Mouse (Mus musculus): ENCODE results near the gene Uvrag.

Uvrag gene

DNA sequence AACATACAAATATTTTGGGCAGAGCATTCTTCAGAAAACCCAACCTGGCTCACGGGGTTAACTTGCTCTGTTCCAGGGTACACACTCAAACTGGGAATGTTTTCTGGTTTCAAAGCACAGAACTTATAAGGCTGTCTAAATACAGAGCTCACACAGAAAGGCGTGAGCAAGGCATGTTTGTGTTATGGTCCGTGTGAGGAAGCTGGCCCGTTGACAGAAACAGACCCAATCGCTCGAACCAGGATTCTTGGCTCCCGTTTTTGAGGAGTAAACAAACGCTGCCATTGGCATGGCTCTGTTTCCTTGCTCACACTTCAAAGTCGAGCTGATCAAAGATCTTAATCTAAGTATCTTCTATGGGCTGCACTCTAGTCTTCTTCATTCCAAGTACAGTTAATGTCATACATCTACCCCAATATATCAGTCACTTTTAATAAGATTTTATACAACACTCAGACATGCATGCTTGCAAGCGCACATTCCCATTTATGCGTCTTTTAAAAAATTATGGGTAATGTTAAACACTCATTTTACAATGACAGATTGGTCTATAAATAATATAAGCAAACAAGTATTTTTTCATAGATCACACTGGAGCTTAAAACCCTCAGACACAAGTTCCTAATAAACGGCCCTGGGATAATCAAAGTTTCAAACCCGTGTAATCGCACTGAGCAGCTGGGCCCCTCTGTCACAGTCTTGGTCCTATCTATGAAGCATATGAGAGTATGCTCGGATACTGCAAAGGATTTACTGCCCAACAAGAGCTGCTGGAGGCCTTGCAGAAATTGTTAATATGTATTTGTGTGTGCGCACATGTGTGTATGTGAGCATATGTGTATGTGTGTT, 133.2 kb downstream of the Uvrag start:
- no peaks in the 10 kb centered on the region for H3K9me3 ChIP-seq (ENCODE audit: low read length)
- H3K4me1 ChIP-seq (replicated peaks; ENCODE audit: low read depth, low read length) = no peaks in the 10 kb centered on the region
- no peaks in the 10 kb centered on the region for H3K27me3 ChIP-seq (ENCODE audit: insufficient read depth, low read length)
- no peak overlapping the region for H3K4me3 ChIP-seq (replicated peaks; ENCODE audit: low read length)
- no peaks in the 10 kb centered on the region for H3K36me3 ChIP-seq (ENCODE audit: insufficient read depth, low read length)
- no peak for TF ChIP-seq POU5F1 (IDR thresholded peaks at IDR 0.05; ENCODE audit: borderline replicate concordance, low read length)
- no peak for TF ChIP-seq CTCF (conservative IDR thresholded peaks at IDR 0.05; ENCODE audit: low read length)
- no peak for TF ChIP-seq NANOG (IDR thresholded peaks at IDR 0.05; ENCODE audit: borderline replicate concordance, low read length)

DNA sequence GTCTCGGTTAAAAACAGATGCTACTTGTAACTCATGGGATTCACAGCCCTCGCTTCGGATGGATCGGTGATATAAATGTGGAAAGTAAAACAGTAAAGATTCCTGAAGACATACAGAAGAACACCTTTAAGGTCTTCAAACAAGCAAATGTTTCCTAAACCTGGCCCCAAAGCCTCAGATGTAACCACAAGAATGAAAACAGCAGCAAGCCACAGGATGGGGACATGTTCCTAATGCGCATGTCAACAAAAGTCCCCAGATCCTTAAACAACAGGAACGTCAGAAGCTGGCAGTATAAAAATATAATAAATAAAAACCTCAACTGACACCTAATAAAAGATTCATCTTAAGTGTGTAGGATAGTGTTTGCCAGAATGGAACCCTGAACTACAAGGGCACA, 137.7 kb downstream of the Uvrag start:
- Histone ChIP-seq H3K4me3 (replicated peaks; ENCODE audit: low read length) (no peak overlapping the region), H3K4me1 (replicated peaks; ENCODE audit: low read depth, low read length) (no peaks in the 10 kb centered on the region), H3K36me3 (ENCODE audit: insufficient read depth, low read length) (no peaks in the 10 kb centered on the region), H3K9me3 (ENCODE audit: low read length) (no peaks in the 10 kb centered on the region), H3K27me3 (ENCODE audit: insufficient read depth, low read length) (no peaks in the 10 kb centered on the region)
- no peak for TF ChIP-seq POU5F1 (IDR thresholded peaks at IDR 0.05; ENCODE audit: borderline replicate concordance, low read length)
- no peak for TF ChIP-seq CTCF (conservative IDR thresholded peaks at IDR 0.05; ENCODE audit: low read length)

DNA sequence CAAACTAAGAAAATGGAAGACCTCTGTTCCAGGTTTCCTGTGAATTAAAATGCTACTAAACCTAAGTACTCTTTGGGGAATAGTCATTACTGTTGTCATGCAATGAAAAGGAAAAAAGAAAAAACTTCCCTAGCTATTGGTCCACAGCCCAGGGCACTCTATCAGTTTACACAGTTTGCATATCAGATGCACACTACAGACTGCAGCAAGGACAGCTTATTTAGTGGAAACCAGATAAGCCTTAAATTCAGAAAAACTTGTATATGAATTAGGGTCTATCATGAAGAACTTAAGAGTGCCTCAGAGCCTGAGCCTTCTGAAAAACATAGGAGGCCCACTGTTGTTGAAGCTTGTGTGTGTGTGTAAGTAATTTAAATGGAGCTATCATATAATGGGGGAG, 142.2 kb downstream of the Uvrag start:
- H3K4me3 ChIP-seq (replicated peaks; ENCODE audit: low read length) = no peak overlapping the region
- H3K27me3 ChIP-seq (ENCODE audit: insufficient read depth, low read length) = no peaks in the 10 kb centered on the region
- TF ChIP-seq NANOG (IDR thresholded peaks at IDR 0.05; ENCODE audit: borderline replicate concordance, low read length) (no peak), POU5F1 (IDR thresholded peaks at IDR 0.05; ENCODE audit: borderline replicate concordance, low read length) (no peak), CTCF (conservative IDR thresholded peaks at IDR 0.05; ENCODE audit: low read length) (no peak)
- H3K36me3 ChIP-seq (ENCODE audit: insufficient read depth, low read length) = peaks cover 6% of the 10 kb centered on the region; the same call in 1 of the 2 replicates
- H3K9me3 ChIP-seq (ENCODE audit: low read length) = no peaks in the 10 kb centered on the region
- no peaks in the 10 kb centered on the region for H3K4me1 ChIP-seq (replicated peaks; ENCODE audit: low read depth, low read length)

DNA sequence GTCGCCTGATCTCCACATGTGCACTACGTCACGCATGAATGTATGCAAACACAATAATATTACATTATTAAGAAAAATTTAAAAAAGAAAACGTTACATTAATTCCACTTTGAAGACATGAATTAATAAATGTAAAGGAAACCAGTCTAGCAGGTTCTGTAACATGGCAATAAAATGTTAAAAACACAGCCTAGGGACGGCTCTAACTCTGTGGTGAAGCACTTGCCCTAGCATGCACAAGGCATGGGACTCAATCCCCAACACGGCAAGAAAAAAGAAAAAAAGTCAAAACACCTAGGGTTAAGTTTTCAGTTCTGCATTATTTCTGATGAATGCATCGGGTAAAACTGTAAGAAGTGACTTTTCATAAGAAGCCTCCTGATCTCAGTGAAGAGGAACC, 143.2 kb downstream of the Uvrag start:
- peaks cover 6% of the 10 kb centered on the region; the same call in 1 of the 2 replicates for H3K36me3 ChIP-seq (ENCODE audit: insufficient read depth, low read length)
- TF ChIP-seq NANOG (IDR thresholded peaks at IDR 0.05; ENCODE audit: borderline replicate concordance, low read length) = no peak
- H3K4me1 ChIP-seq (replicated peaks; ENCODE audit: low read depth, low read length) = no peaks in the 10 kb centered on the region
- no peak overlapping the region for H3K4me3 ChIP-seq (replicated peaks; ENCODE audit: low read length)
- no peaks in the 10 kb centered on the region for H3K27me3 ChIP-seq (ENCODE audit: insufficient read depth, low read length)
- H3K9me3 ChIP-seq (ENCODE audit: low read length) = no peaks in the 10 kb centered on the region

DNA sequence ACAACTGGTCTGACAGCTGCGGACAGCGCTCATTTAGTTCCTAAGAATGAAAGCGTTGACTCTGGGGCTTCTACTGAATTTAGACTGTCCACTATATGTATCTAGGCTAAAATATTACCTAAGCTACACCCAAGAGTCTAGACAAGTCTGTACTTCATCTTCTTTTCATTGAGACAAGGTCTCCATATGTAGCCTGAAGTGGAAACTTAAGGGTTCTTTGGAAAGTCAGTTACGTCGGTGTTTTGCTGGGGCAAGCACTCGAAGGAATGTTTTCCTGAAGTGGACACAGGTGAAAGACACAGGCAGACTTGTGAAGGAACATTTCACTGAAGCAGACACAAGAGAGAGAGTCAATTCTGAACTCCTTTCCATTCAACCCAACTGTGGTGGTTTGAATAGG, 144.2 kb downstream of the Uvrag start:
- peaks cover 7% of the 10 kb centered on the region; the same call in 1 of the 2 replicates for H3K36me3 ChIP-seq (ENCODE audit: insufficient read depth, low read length)
- no peak for TF ChIP-seq NANOG (IDR thresholded peaks at IDR 0.05; ENCODE audit: borderline replicate concordance, low read length)
- TF ChIP-seq POU5F1 (IDR thresholded peaks at IDR 0.05; ENCODE audit: borderline replicate concordance, low read length) = no peak
- no peak for TF ChIP-seq CTCF (conservative IDR thresholded peaks at IDR 0.05; ENCODE audit: low read length)
- H3K4me1 ChIP-seq (replicated peaks; ENCODE audit: low read depth, low read length) = no peaks in the 10 kb centered on the region
- H3K27me3 ChIP-seq (ENCODE audit: insufficient read depth, low read length) = no peaks in the 10 kb centered on the region
- no peak overlapping the region for H3K4me3 ChIP-seq (replicated peaks; ENCODE audit: low read length)
- no peaks in the 10 kb centered on the region for H3K9me3 ChIP-seq (ENCODE audit: low read length)

DNA sequence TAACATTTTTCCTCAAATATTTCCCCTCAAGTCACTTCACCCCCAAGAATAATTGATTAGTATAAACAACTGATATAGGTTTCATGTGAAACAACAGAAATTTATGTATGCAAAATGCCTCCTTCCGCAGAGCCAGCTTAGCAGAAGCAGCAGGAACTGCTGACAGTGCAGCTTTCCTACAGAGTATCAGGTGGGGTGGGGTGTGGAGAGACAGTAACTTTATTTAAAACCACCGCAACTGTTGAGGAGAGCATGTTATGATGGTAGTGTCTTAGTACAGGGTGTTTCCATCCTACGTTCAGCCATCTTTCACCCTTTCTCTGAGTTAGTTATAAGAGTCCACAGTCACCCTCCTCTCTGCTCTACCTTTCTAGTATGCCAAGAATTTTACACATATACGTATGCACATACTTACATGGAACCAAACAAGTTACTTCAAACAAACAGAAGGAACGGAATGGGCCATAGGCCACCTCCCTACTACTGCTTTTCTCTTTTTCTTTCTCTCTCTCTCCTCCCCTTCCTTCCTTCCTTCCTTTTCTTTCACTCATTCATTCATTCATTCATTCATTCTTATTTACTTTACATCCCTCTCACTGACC, 145.7 kb downstream of the Uvrag start:
- Histone ChIP-seq H3K27me3 (ENCODE audit: insufficient read depth, low read length) (no peaks in the 10 kb centered on the region), H3K4me1 (replicated peaks; ENCODE audit: low read depth, low read length) (no peaks in the 10 kb centered on the region), H3K4me3 (replicated peaks; ENCODE audit: low read length) (no peak overlapping the region), H3K9me3 (ENCODE audit: low read length) (no peaks in the 10 kb centered on the region), H3K36me3 (ENCODE audit: insufficient read depth, low read length) (peaks cover 17% of the 10 kb centered on the region)
- no peak for TF ChIP-seq CTCF (conservative IDR thresholded peaks at IDR 0.05; ENCODE audit: low read length)
- TF ChIP-seq NANOG (IDR thresholded peaks at IDR 0.05; ENCODE audit: borderline replicate concordance, low read length) = no peak
- no peak for TF ChIP-seq POU5F1 (IDR thresholded peaks at IDR 0.05; ENCODE audit: borderline replicate concordance, low read length)

DNA sequence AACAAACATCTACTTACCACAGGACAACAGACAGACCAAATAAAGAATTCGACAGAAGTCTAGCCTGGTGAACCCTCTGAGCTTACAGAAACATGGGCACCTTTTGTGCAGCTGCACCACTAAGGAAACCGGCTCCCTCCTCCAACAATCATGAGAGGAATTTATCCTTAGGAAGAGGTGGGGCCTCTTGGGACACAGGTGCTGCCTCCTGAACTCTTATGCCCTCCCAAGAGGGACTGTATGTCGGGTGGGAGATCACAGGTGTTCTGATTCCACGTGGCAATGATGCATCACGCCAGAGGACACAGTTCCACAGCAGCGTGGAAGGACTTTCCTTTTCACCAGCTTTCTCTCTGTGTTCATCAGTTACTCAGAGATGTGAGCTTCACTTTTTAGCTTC, 146.8 kb downstream of the Uvrag start:
- Histone ChIP-seq H3K4me3 (replicated peaks; ENCODE audit: low read length) (no peak overlapping the region), H3K9me3 (ENCODE audit: low read length) (no peaks in the 10 kb centered on the region), H3K27me3 (ENCODE audit: insufficient read depth, low read length) (no peaks in the 10 kb centered on the region), H3K4me1 (replicated peaks; ENCODE audit: low read depth, low read length) (no peaks in the 10 kb centered on the region), H3K36me3 (ENCODE audit: insufficient read depth, low read length) (peaks cover 17% of the 10 kb centered on the region)
- TF ChIP-seq NANOG (IDR thresholded peaks at IDR 0.05; ENCODE audit: borderline replicate concordance, low read length) (no peak), POU5F1 (IDR thresholded peaks at IDR 0.05; ENCODE audit: borderline replicate concordance, low read length) (no peak), CTCF (conservative IDR thresholded peaks at IDR 0.05; ENCODE audit: low read length) (no peak)

DNA sequence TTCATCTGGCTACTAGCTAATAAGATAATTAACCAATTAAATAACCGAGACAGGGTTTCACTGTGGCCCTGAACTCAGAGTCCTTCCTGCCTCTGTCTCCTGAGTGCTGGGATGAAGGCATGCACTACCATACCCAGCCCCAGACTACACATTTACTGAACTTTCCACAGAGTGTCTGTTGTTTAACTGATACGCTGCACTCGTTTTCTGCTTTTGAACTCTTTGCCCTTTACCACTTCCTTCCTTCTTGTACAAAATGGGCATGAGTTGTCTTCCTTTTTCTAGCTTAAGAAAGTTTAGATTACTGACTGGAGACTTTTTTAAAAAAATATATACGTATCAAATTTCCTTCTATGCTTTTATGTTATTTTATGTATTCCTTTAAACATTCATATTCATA, 147.5 kb downstream of the Uvrag start:
- no peaks in the 10 kb centered on the region for H3K9me3 ChIP-seq (ENCODE audit: low read length)
- no peak overlapping the region for H3K4me3 ChIP-seq (replicated peaks; ENCODE audit: low read length)

More for the DNA sequence above, 147.5 kb downstream of the Uvrag start:
- H3K36me3 ChIP-seq (ENCODE audit: insufficient read depth, low read length) = peaks cover 17% of the 10 kb centered on the region
- TF ChIP-seq NANOG (IDR thresholded peaks at IDR 0.05; ENCODE audit: borderline replicate concordance, low read length) (no peak), POU5F1 (IDR thresholded peaks at IDR 0.05; ENCODE audit: borderline replicate concordance, low read length) (no peak)
- H3K4me1 ChIP-seq (replicated peaks; ENCODE audit: low read depth, low read length) = no peaks in the 10 kb centered on the region
- no peaks in the 10 kb centered on the region for H3K27me3 ChIP-seq (ENCODE audit: insufficient read depth, low read length)
